Mouse (Mus musculus) ES-E14 (cell line): Measurements from ENCODE around the gene Kdelr3. TPM values are rescaled to one million over a fixed set of nuclear protein-coding genes. Genes with fewer than 3 reads are reported as not detected.

Source experiments
- DNase-seq: peaks from one replicate; pipeline ENCODE4 v3.0.0-alpha.2; 2013; ENCODE audit warnings: low read depth, low spot score
- H3K27ac ChIP-seq: 2 replicates; pipeline ENCODE4 v1.5.1; 2012; ENCODE audit warnings: low read depth, mild to moderate bottlenecking, low read length, moderate library complexity, mixed read lengths; ENCODE audit not compliant: poor library complexity, insufficient read depth, severe bottlenecking
- H3K36me3 ChIP-seq: 2 replicates; pipeline ENCODE4 v1.6.1; 2012; ENCODE audit warnings: mild to moderate bottlenecking, low read length, moderate library complexity, mixed read lengths; ENCODE audit not compliant: control insufficient read depth, poor library complexity, insufficient read depth, severe bottlenecking
- H3K4me1 ChIP-seq, 2 experiments: fragments of 150-350 bp in 1 of 2; sonication (generic) in 1 of 2; 2 replicates each; pipeline ENCODE4 v1.6.1; 2012; ENCODE audit warnings: low read length in 2 of 2, mild to moderate bottlenecking in 1 of 2, mixed read lengths in 1 of 2; ENCODE audit not compliant: control insufficient read depth in 2 of 2, insufficient read depth in 2 of 2, poor library complexity in 1 of 2
- H3K4me3 ChIP-seq, 2 experiments: fragments of 150-350 bp in 1 of 2; sonication (generic) in 1 of 2; 2 replicates each; pipeline ENCODE4 v1.5.1; 2012; ENCODE audit warnings: low read length in 2 of 2, low read depth in 1 of 2, mild to moderate bottlenecking in 1 of 2, mixed read lengths in 1 of 2; ENCODE audit not compliant: insufficient read depth in 1 of 2, poor library complexity in 1 of 2, severe bottlenecking in 1 of 2
- H3K9ac ChIP-seq: 2 replicates; pipeline ENCODE4 v1.6.1; 2012; ENCODE audit warnings: low read depth, mild to moderate bottlenecking, low read length, mixed read lengths; ENCODE audit not compliant: poor library complexity, insufficient read depth, severe bottlenecking
- H3K9me3 ChIP-seq: fragments of 150-350 bp; sonication (generic); 2 replicates; pipeline ENCODE4 v1.6.1; 2012; ENCODE audit warnings: low read depth, mild to moderate bottlenecking, low read length; ENCODE audit not compliant: control insufficient read depth, insufficient read depth
- CHD2 ChIP-seq: IDR thresholded peaks from 2 replicates; pipeline ENCODE4 v1.6.1; 2014; ENCODE audit warnings: mild to moderate bottlenecking, low read depth, low read length, inconsistent platforms
- HCFC1 ChIP-seq: IDR thresholded peaks from 2 replicates; pipeline ENCODE4 v1.6.1; 2012; ENCODE audit warnings: low read length, inconsistent platforms, borderline replicate concordance; ENCODE audit not compliant: insufficient read depth
- MAFK ChIP-seq: IDR thresholded peaks from 2 replicates; pipeline ENCODE4 v1.6.1; 2014; ENCODE audit warnings: mild to moderate bottlenecking, low read depth, low read length, inconsistent platforms; ENCODE audit not compliant: insufficient read depth
- ZC3H11A ChIP-seq: IDR thresholded peaks from 2 replicates; pipeline ENCODE4 v1.6.1; 2012; ENCODE audit warnings: low read depth, mild to moderate bottlenecking, inconsistent platforms, low read length, borderline replicate concordance
- ZNF384 ChIP-seq: IDR thresholded peaks from 2 replicates; pipeline ENCODE4 v1.6.1; 2012; ENCODE audit warnings: low read depth, low read length, inconsistent platforms
- in situ Hi-C, 2 experiments: fragments of 600-800 bp; cut with MboI; formaldehyde crosslinking; loops; one replicate each; pipeline ENCODE4 v1.15.1; 2025; ENCODE audit warnings: low sequenced_read_pairs in 2 of 2, inconsistent platforms in 1 of 2; ENCODE audit not compliant: unreplicated experiment in 2 of 2
- total RNA-seq: library from RNA; depleted of rRNA; stranded (reverse); fragments of 300-350 nt; gene quantifications from 2 replicates; pipeline ENCODE4 v1.2.3, GENCODE M21; 2012

Gene Kdelr3
- total RNA-seq, 1 experiment: 16.2 TPM

- in situ Hi-C loops: no loop called here
- Histone ChIP-seq H3K27ac (no peak overlapping the region), H3K9me3 (no peaks in the 10 kb centered on the region), H3K4me3 (no peak overlapping the region), H3K4me1 (peaks cover 3 to 8% of the 10 kb centered on the region in 2 experiments; a peak in 2 of 4 replicates), H3K9ac (no peak overlapping the region), H3K36me3 (no peaks in the 10 kb centered on the region)
- TF ChIP-seq MAFK: no peak
- no peak for TF ChIP-seq ZNF384
- TF ChIP-seq ZC3H11A: no peak
- DNase-seq: no peak
Observed at GRCm38 (mm10) chr15:79473042-79473441, 43.2 kb upstream of the Kdelr3 start.

GRCm38 (mm10) chr15:79473638-79474355 is 42.4 kb upstream of the Kdelr3 start:
- no peaks in the 10 kb centered on the region for H3K36me3 ChIP-seq

GRCm38 (mm10) chr15:79477227-79477626 is 39.0 kb upstream of the Kdelr3 start:
- Histone ChIP-seq H3K9me3 (no peaks in the 10 kb centered on the region), H3K9ac (no peak overlapping the region), H3K4me3 (no peak overlapping the region), H3K4me1 (peaks cover 0 to 7% of the 10 kb centered on the region in 2 experiments; a peak in 1 of 4 replicates), H3K36me3 (no peaks in the 10 kb centered on the region), H3K27ac (no peak overlapping the region)
- DNase-seq: no peak
- in situ Hi-C loops: no loop called here
- TF ChIP-seq HCFC1 (no peak), ZNF384 (no peak), MAFK (no peak), ZC3H11A (no peak), CHD2 (no peak)

More at GRCm38 (mm10) chr15:79473638-79474355, 42.4 kb upstream of the Kdelr3 start:
- Histone ChIP-seq H3K4me3 (no peak overlapping the region), H3K9me3 (no peaks in the 10 kb centered on the region), H3K9ac (no peak overlapping the region), H3K4me1 (peaks cover 3 to 8% of the 10 kb centered on the region in 2 experiments; a peak in 2 of 4 replicates), H3K27ac (no peak overlapping the region)
- TF ChIP-seq ZNF384 (no peak), ZC3H11A (no peak), MAFK (no peak), CHD2 (no peak), HCFC1 (no peak)
- in situ Hi-C loops: no loop called here
- DNase-seq: no peak

- H3K27ac ChIP-seq: no peak overlapping the region
- DNase-seq: no peak
- H3K9ac ChIP-seq: no peak overlapping the region
- H3K4me3 ChIP-seq: peak overlapping the region; percentile 2 to 51; a peak in 3 of 4 replicates
- TF ChIP-seq HCFC1 (no peak), MAFK (peak; percentile 54; the same call in 1 of the 2 replicates), ZC3H11A (no peak), CHD2 (no peak), ZNF384 (no peak)
- no peaks in the 10 kb centered on the region; the same call in 1 of the 2 replicates for H3K36me3 ChIP-seq
- in situ Hi-C loops: no loop called here
- H3K4me1 ChIP-seq: peaks cover 0 to 7% of the 10 kb centered on the region in 2 experiments; a peak in 1 of 4 replicates
- no peaks in the 10 kb centered on the region for H3K9me3 ChIP-seq
Observed at GRCm38 (mm10) chr15:79481181-79481688, 35.0 kb upstream of the Kdelr3 start.

- in situ Hi-C loops: no loop called here
- no peak for DNase-seq
- Histone ChIP-seq H3K27ac (no peak overlapping the region), H3K36me3 (no peaks in the 10 kb centered on the region; the same call in 1 of the 2 replicates), H3K9ac (no peak overlapping the region), H3K4me3 (no peak overlapping the region), H3K4me1 (peaks cover 0 to 4% of the 10 kb centered on the region in 2 experiments; a peak in 1 of 4 replicates), H3K9me3 (no peaks in the 10 kb centered on the region)
- TF ChIP-seq ZC3H11A (no peak), ZNF384 (no peak), CHD2 (no peak), MAFK (no peak), HCFC1 (no peak)
Observed at GRCm38 (mm10) chr15:79489463-79489862, 26.7 kb upstream of the Kdelr3 start.
